Mouse (Mus musculus) lung, embryonic 14.5 days (tissue): Measurements from ENCODE around the gene Ntm. TPM values are rescaled to one million over a fixed set of nuclear protein-coding genes. Genes with fewer than 3 reads are reported as not detected.

ENCODE experiments used
- ATAC-seq: fragments of 200-750 bp; cut with Nextera tagmentation; 2 replicates; pipeline ENCODE4 v1.8.0; 2017; ENCODE audit warnings: mild to moderate bottlenecking, moderate TSS enrichment, moderate library complexity; ENCODE audit not compliant: insufficient read depth
- DNase-seq: peaks from one replicate; pipeline ENCODE4 v3.0.0-alpha.2; 2015
- H3K27ac ChIP-seq: fragments of 300-500 bp; sonication (generic); 2 replicates; pipeline ENCODE4 v1.5.1; 2014; ENCODE audit warnings: low read depth, mild to moderate bottlenecking, moderate library complexity
- H3K27me3 ChIP-seq: fragments of 300-500 bp; sonication (generic); 2 replicates; pipeline ENCODE4 v1.6.1; 2014; ENCODE audit warnings: low read length, control low read depth; ENCODE audit not compliant: insufficient read depth
- H3K36me3 ChIP-seq: fragments of 300-500 bp; sonication (generic); 2 replicates; pipeline ENCODE4 v1.6.1; 2014; ENCODE audit warnings: control low read depth; ENCODE audit not compliant: insufficient read depth
- H3K4me1 ChIP-seq: fragments of 300-500 bp; sonication (generic); 2 replicates; pipeline ENCODE4 v1.6.1; 2014; ENCODE audit warnings: antibody characterized with exemption, control low read depth; ENCODE audit not compliant: insufficient read depth
- H3K4me2 ChIP-seq: fragments of 300-500 bp; sonication (generic); 2 replicates; pipeline ENCODE4 v1.6.1; 2014; ENCODE audit warnings: mild to moderate bottlenecking
- H3K4me3 ChIP-seq: fragments of 300-500 bp; sonication (generic); 2 replicates; pipeline ENCODE4 v1.5.1; 2014; ENCODE audit warnings: low read depth, low read length
- H3K9ac ChIP-seq: fragments of 300-500 bp; sonication (generic); 2 replicates; pipeline ENCODE4 v1.6.1; 2014
- H3K9me3 ChIP-seq: fragments of 300-500 bp; sonication (generic); 2 replicates; pipeline ENCODE4 v1.6.1; 2016; ENCODE audit warnings: low read depth, low read length, control low read depth
- CTCF ChIP-seq: IDR thresholded peaks from 2 replicates; pipeline ENCODE4 v1.5.1; 2016; ENCODE audit warnings: antibody characterized with exemption, low read depth
- WGBS: fragments of 180-500 bp; shearing (Covaris S2); extraction: QIAGEN DNeasy Blood & Tissue Kit; methylation state at CpG from one replicate; pipeline ENCODE4 v1.1.7; 2014; 5-methylcytosine and 5-hydroxymethylcytosine counted together
- polyA plus RNA-seq: library from polyadenylated mRNA; unstranded; fragments of >200 nt; fragmentation: Nextera tagmentation; extraction: Ambion mirVana; gene quantifications from 2 replicates; pipeline ENCODE4 v1.2.1, GENCODE M21; 2014

The Ntm gene
- polyA plus RNA-seq, 1 experiment from 2014 or later, result 22.1 TPM

GRCm38 (mm10) chr9:29585746-29586380 is 377.1 kb downstream of the Ntm start:
- H3K9me3 ChIP-seq, result no peaks in the 10 kb centered on the region
- H3K4me3 ChIP-seq, result no peak overlapping the region
- TF ChIP-seq CTCF, result peak; percentile 76
- no peak overlapping the region for H3K27ac ChIP-seq
- no peaks in the 10 kb centered on the region for H3K36me3 ChIP-seq
- WGBS, result 52% methylated on average over 8 of the region's 8 CpGs
- ATAC-seq (no peak), DNase-seq (peak; percentile 79)
- no peak overlapping the region for H3K9ac ChIP-seq
- no peaks in the 10 kb centered on the region for H3K4me1 ChIP-seq
- H3K27me3 ChIP-seq, result no peaks in the 10 kb centered on the region
- H3K4me2 ChIP-seq, result no peak overlapping the region

- no peak overlapping the region for H3K27ac ChIP-seq
- no peaks in the 10 kb centered on the region for H3K4me1 ChIP-seq
- H3K4me2 ChIP-seq, result no peak overlapping the region
- no peaks in the 10 kb centered on the region for H3K9me3 ChIP-seq
- DNase-seq (no peak), ATAC-seq (no peak)
- H3K4me3 ChIP-seq, result no peak overlapping the region
- TF ChIP-seq CTCF, result no peak
- no peaks in the 10 kb centered on the region for H3K36me3 ChIP-seq
- WGBS, result 66% methylated on average over 11 of the region's 11 CpGs
- no peak overlapping the region for H3K9ac ChIP-seq
- no peaks in the 10 kb centered on the region for H3K27me3 ChIP-seq
Observed at GRCm38 (mm10) chr9:29578226-29578625, 384.7 kb downstream of the Ntm start.

- 58% methylated on average over 4 of the region's 4 CpGs for WGBS
- DNase-seq (no peak), ATAC-seq (no peak)
- H3K36me3 ChIP-seq, result no peaks in the 10 kb centered on the region
- no peak overlapping the region for H3K9ac ChIP-seq
- H3K4me1 ChIP-seq, result no peaks in the 10 kb centered on the region
- no peak for TF ChIP-seq CTCF
- no peak overlapping the region for H3K4me2 ChIP-seq
- no peak overlapping the region for H3K27ac ChIP-seq
- no peaks in the 10 kb centered on the region for H3K27me3 ChIP-seq
- no peaks in the 10 kb centered on the region for H3K9me3 ChIP-seq
- H3K4me3 ChIP-seq, result no peak overlapping the region
Observed at GRCm38 (mm10) chr9:29576051-29576533, 386.8 kb downstream of the Ntm start.

GRCm38 (mm10) chr9:29574548-29574947 is 388.4 kb downstream of the Ntm start:
- Histone ChIP-seq H3K4me3 (no peak overlapping the region), H3K4me1 (no peaks in the 10 kb centered on the region), H3K36me3 (no peaks in the 10 kb centered on the region), H3K27ac (no peak overlapping the region), H3K27me3 (no peaks in the 10 kb centered on the region), H3K4me2 (no peak overlapping the region), H3K9me3 (no peaks in the 10 kb centered on the region), H3K9ac (no peak overlapping the region)
- no peak for ATAC-seq
- no peak for DNase-seq
- 81% methylated on average over 5 of the region's 5 CpGs for WGBS
- no peak for TF ChIP-seq CTCF

GRCm38 (mm10) chr9:29568571-29568970 is 394.4 kb downstream of the Ntm start:
- no peak for DNase-seq
- 59% methylated on average over 5 of the region's 5 CpGs for WGBS

GRCm38 (mm10) chr9:29562419-29563071 is 400.4 kb downstream of the Ntm start:
- Histone ChIP-seq H3K36me3 (no peaks in the 10 kb centered on the region), H3K4me3 (no peak overlapping the region), H3K9me3 (no peaks in the 10 kb centered on the region), H3K4me1 (no peaks in the 10 kb centered on the region), H3K4me2 (no peak overlapping the region), H3K27me3 (no peaks in the 10 kb centered on the region), H3K27ac (no peak overlapping the region), H3K9ac (no peak overlapping the region)
- TF ChIP-seq CTCF, result no peak
- WGBS, result 87% methylated on average over 5 of the region's 5 CpGs
- ATAC-seq (no peak), DNase-seq (no peak)

More at GRCm38 (mm10) chr9:29568571-29568970, 394.4 kb downstream of the Ntm start:
- TF ChIP-seq CTCF, result no peak
- Histone ChIP-seq H3K27me3 (no peaks in the 10 kb centered on the region), H3K4me1 (no peaks in the 10 kb centered on the region), H3K9ac (no peak overlapping the region), H3K9me3 (no peaks in the 10 kb centered on the region), H3K4me3 (no peak overlapping the region), H3K4me2 (no peak overlapping the region), H3K36me3 (no peaks in the 10 kb centered on the region), H3K27ac (no peak overlapping the region)
- no peak for ATAC-seq

GRCm38 (mm10) chr9:29558915-29559314 is 404.0 kb downstream of the Ntm start:
- Histone ChIP-seq H3K27me3 (no peaks in the 10 kb centered on the region), H3K9ac (no peak overlapping the region), H3K4me2 (no peak overlapping the region), H3K9me3 (no peaks in the 10 kb centered on the region), H3K27ac (no peak overlapping the region), H3K4me1 (no peaks in the 10 kb centered on the region), H3K4me3 (no peak overlapping the region), H3K36me3 (no peaks in the 10 kb centered on the region)
- no peak for TF ChIP-seq CTCF
- DNase-seq (no peak), ATAC-seq (no peak)
- 81% methylated on average over 4 of the region's 4 CpGs for WGBS
